In genomic region chr7:99181619-99182431, GRCm38 (mm10) we compare ENCODE assay signal across 7 mouse cellular contexts. TPM values are rescaled to one million over a fixed set of nuclear protein-coding genes. Genes with fewer than 3 reads are reported as not detected.
DNase-seq lines count a peak whose midpoint lies in the region; ATAC-seq lines count a peak whose summit lies in the region.

No protein-coding gene starts in this region.

- H3K27me3 ChIP-seq in forebrain, embryonic 10.5 days (ENCODE audit: poor library complexity, severe bottlenecking): peaks cover 28% of the 10 kb centered on the region
- H3K27me3 ChIP-seq in intestine, embryonic 14.5 days (replicated peaks; ENCODE audit: control insufficient read depth, insufficient read depth, low read length): no peaks in the 10 kb centered on the region; the same call in 1 of the 2 replicates
- peaks cover 41% of the 10 kb centered on the region for H3K27me3 ChIP-seq in liver, embryonic 13.5 days

- peak overlapping the region; percentile 79 for H3K4me3 ChIP-seq in forebrain, embryonic 10.5 days
- H3K4me3 ChIP-seq in intestine, embryonic 14.5 days (ENCODE audit: low read depth, low read length): peak overlapping the region; percentile 62
- peak overlapping the region; percentile 67 for H3K4me3 ChIP-seq in liver, embryonic 13.5 days (replicated peaks)

- 21% methylated on average over 14 of the region's 14 CpGs for WGBS in forebrain, embryonic 10.5 days
- 20% methylated on average over 14 of the region's 14 CpGs for WGBS in intestine, embryonic 14.5 days
- WGBS in liver, embryonic 13.5 days (ENCODE audit: insufficient replicate concordance): 18% methylated on average over 14 of the region's 14 CpGs

- peak overlapping the region; percentile 95 for H3K4me2 ChIP-seq in intestine, embryonic 14.5 days (ENCODE audit: low read length)
- peak overlapping the region; percentile 93 for H3K4me2 ChIP-seq in liver, embryonic 13.5 days

- DNase-seq in thymus, postnatal 0 days (ENCODE audit: low spot score): peak; percentile 16
- DNase-seq in thymus, adult 18-20 months: no peak
- no peak for DNase-seq in forebrain, embryonic 10.5 days (ENCODE audit: extremely low spot score, low spot score)
- DNase-seq in intestine, embryonic 14.5 days (ENCODE audit: low spot score): peak; percentile 63
- no peak for DNase-seq in liver, embryonic 13.5 days

- ATAC-seq in intestine, embryonic 14.5 days (replicated peaks; ENCODE audit: low FRiP score, low TSS enrichment, low read depth): peak; percentile 50
- peak; percentile 7; the same call in 1 of the 2 replicates for ATAC-seq in liver, embryonic 13.5 days (ENCODE audit: low read depth)
- ATAC-seq in neutrophil, adult 5-6 weeks (ENCODE audit: extremely low read depth, insufficient number of reproducible peaks, low FRiP score, poor library complexity, severe bottlenecking): peak; percentile 25; the same call in 1 of the 2 replicates
- no peak for ATAC-seq in megakaryocyte-erythroid progenitor cell, adult 5-6 weeks (replicated peaks; ENCODE audit: low FRiP score, low TSS enrichment, poor library complexity, severe bottlenecking)

- peak overlapping the region; percentile 70 for H3K9ac ChIP-seq in intestine, embryonic 14.5 days (ENCODE audit: low read length)
- peak overlapping the region; percentile 77 for H3K9ac ChIP-seq in liver, embryonic 13.5 days

- H3K9me3 ChIP-seq in forebrain, embryonic 10.5 days: no peaks in the 10 kb centered on the region
- H3K9me3 ChIP-seq in intestine, embryonic 14.5 days (ENCODE audit: control insufficient read depth, low read length): no peaks in the 10 kb centered on the region
- H3K9me3 ChIP-seq in liver, embryonic 13.5 days (replicated peaks): no peaks in the 10 kb centered on the region

- peak overlapping the region; percentile 97 for H3K27ac ChIP-seq in forebrain, embryonic 10.5 days
- no peak overlapping the region for H3K27ac ChIP-seq in intestine, embryonic 14.5 days (ENCODE audit: low read depth)
- H3K27ac ChIP-seq in liver, embryonic 13.5 days: 0 out of 2 replicates have a peak overlapping the region, but pooled peaks have one; percentile 58

- H3K36me3 ChIP-seq in forebrain, embryonic 10.5 days (replicated peaks): no peaks in the 10 kb centered on the region
- H3K36me3 ChIP-seq in intestine, embryonic 14.5 days (ENCODE audit: control insufficient read depth, insufficient read depth, low read length): no peaks in the 10 kb centered on the region
- no peaks in the 10 kb centered on the region for H3K36me3 ChIP-seq in liver, embryonic 13.5 days

- peaks cover 34% of the 10 kb centered on the region for H3K4me1 ChIP-seq in forebrain, embryonic 10.5 days
- peaks cover 7% of the 10 kb centered on the region; the same call in 1 of the 2 replicates for H3K4me1 ChIP-seq in intestine, embryonic 14.5 days (replicated peaks; ENCODE audit: control insufficient read depth, insufficient read depth, low read length)
- H3K4me1 ChIP-seq in liver, embryonic 13.5 days (replicated peaks): peaks cover 31% of the 10 kb centered on the region

RNA-seq across cellular contexts. Expression of gene Dgat2, which starts 0.7 kb away (rescaled TPM):
- polyA plus RNA-seq in thymus, postnatal 0 days (2015; fragmentation: Nextera tagmentation; extraction: Ambion mirVana): 6.6 and 7.2 TPM in 2 replicates
- 12.3 and 14.8 TPM in 2 replicates for polyA plus RNA-seq in forebrain, embryonic 10.5 days (2016; fragmentation: Nextera tagmentation; extraction: Ambion mirVana)
- 40.8 and 44.2 TPM in 2 replicates for polyA plus RNA-seq in intestine, embryonic 14.5 days (2014; fragmentation: Nextera tagmentation; extraction: Ambion mirVana)
- polyA plus RNA-seq in liver, embryonic 13.5 days (2015; fragmentation: Nextera tagmentation; extraction: Ambion mirVana): 71.1 and 73.4 TPM in 2 replicates
- total RNA-seq in neutrophil, adult 5-6 weeks (2017): 26.4 and 28.5 TPM in 2 replicates
- total RNA-seq in megakaryocyte-erythroid progenitor cell, adult 5-6 weeks (2014; fragmentation: Nextera tagmentation): not detected in 2 replicates
- total RNA-seq in megakaryocyte-erythroid progenitor cell, adult 5-6 weeks (2017): 0.57 TPM in 1 of 2 replicates, not detected in the other

RNA-seq across cellular contexts. Expression of gene Uvrag, which starts 40.9 kb away (rescaled TPM):
- polyA plus RNA-seq in thymus, postnatal 0 days (2015; fragmentation: Nextera tagmentation; extraction: Ambion mirVana): 25.8 and 30.9 TPM in 2 replicates
- polyA plus RNA-seq in forebrain, embryonic 10.5 days (2016; fragmentation: Nextera tagmentation; extraction: Ambion mirVana): 9.8 and 10.4 TPM in 2 replicates
- polyA plus RNA-seq in intestine, embryonic 14.5 days (2014; fragmentation: Nextera tagmentation; extraction: Ambion mirVana): 23.2 and 25.8 TPM in 2 replicates
- 8.9 and 9.0 TPM in 2 replicates for polyA plus RNA-seq in liver, embryonic 13.5 days (2015; fragmentation: Nextera tagmentation; extraction: Ambion mirVana)
- 90.1 and 93.1 TPM in 2 replicates for total RNA-seq in neutrophil, adult 5-6 weeks (2017)
- total RNA-seq in megakaryocyte-erythroid progenitor cell, adult 5-6 weeks (2014; fragmentation: Nextera tagmentation): 15.0 and 18.2 TPM in 2 replicates
- total RNA-seq in megakaryocyte-erythroid progenitor cell, adult 5-6 weeks (2017): 14.4 and 16.2 TPM in 2 replicates

RNA-seq across cellular contexts. Expression of gene Mogat2, which starts 56.6 kb away (rescaled TPM):
- 0.25 and 0.51 TPM in 2 replicates for polyA plus RNA-seq in thymus, postnatal 0 days (2015; fragmentation: Nextera tagmentation; extraction: Ambion mirVana)
- polyA plus RNA-seq in forebrain, embryonic 10.5 days (2016; fragmentation: Nextera tagmentation; extraction: Ambion mirVana): 35.2 and 37.7 TPM in 2 replicates
- 40.1 and 48.6 TPM in 2 replicates for polyA plus RNA-seq in intestine, embryonic 14.5 days (2014; fragmentation: Nextera tagmentation; extraction: Ambion mirVana)
- 35.9 and 37.5 TPM in 2 replicates for polyA plus RNA-seq in liver, embryonic 13.5 days (2015; fragmentation: Nextera tagmentation; extraction: Ambion mirVana)
- not detected in 2 replicates for total RNA-seq in neutrophil, adult 5-6 weeks (2017)
- total RNA-seq in megakaryocyte-erythroid progenitor cell, adult 5-6 weeks (2014; fragmentation: Nextera tagmentation): 0.27 TPM in 1 of 2 replicates, not detected in the other
- total RNA-seq in megakaryocyte-erythroid progenitor cell, adult 5-6 weeks (2017): not detected in 2 replicates

Comparison
In these comparisons a context has a peak if more than half of its experiments do, and no peak if none do; other contexts are left out.
1. DNase-seq: peak in thymus, postnatal 0 days (single experiment) and intestine, embryonic 14.5 days (single experiment); none in thymus, adult 18-20 months (0 of 2), forebrain, embryonic 10.5 days (single experiment) and liver, embryonic 13.5 days (single experiment).
2. RNA of gene Mogat2, which starts 56.6 kb away (polyA plus RNA-seq): 40.1 to 48.6 TPM in intestine, embryonic 14.5 days, 35.9 to 37.5 TPM in liver, embryonic 13.5 days and 35.2 to 37.7 TPM in forebrain, embryonic 10.5 days; 0.25 to 0.51 TPM in thymus, postnatal 0 days; every median in the first group is over 10 times any median in the second.
3. Peak in every context shown above with its lines, with median percentiles within 50 percentile points of each other: H3K4me3 ChIP-seq.